Mouse (Mus musculus) ovary, adult 2 months (tissue): ENCODE data around the gene Olfr1106. TPM values are rescaled to one million over a fixed set of nuclear protein-coding genes. Genes with fewer than 3 reads are reported as not detected.

Experiments
- polyA plus RNA-seq: library from polyadenylated mRNA; depleted of rRNA; stranded (reverse); fragments of >200 nt; gene quantifications from 2 replicates; pipeline ENCODE4 v1.2.3, GENCODE M21; 2012; rRNA removed

The Olfr1106 gene
- polyA plus RNA-seq = not detected in 2 replicates

DNA sequence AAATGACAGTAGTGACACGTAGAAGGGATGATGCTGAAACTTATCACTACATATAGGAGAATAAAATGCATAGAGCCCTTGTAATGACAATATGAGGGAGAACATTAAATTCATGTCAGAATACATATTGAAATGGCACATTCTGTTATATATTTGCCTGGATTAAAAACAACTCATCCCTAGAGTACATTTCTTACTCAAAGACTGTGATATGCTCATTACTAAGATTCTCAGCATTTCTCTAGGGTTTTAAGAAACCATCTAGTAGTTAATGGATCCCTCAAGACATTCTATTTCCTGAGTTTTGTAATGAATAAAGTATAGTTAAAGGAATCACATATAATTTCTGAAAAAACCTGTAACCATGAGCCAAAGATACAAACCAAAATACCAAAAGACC lies at the start of gene Olfr1106:
Gene Olfr1106, minus strand, starts transcription at position 101 of the 400 bp plus-strand sequence.

DNA sequence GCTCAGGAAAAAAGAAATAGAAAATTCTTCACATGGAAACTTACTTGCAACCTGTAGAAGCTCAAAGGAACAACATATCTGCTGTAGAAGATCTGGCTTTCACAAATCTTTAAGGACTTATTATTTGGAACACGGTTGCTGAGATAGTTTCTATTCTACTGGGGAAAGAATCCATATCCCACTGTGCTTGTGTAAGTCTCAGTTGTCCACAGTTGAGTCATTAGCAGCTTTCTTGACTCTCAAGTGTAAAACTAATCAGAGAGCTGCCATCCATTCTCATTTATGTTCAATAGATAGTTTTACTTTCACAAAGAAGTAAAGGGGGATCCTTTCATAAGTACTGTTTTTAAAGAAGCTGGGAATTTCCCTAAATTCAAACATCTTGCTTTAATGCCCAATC lies 43.8 kb upstream of the Olfr1106 start, which contains the start of gene Olfr1109:
Gene Olfr1109, minus strand, starts transcription at position 101 of the 400 bp plus-strand sequence.

DNA sequence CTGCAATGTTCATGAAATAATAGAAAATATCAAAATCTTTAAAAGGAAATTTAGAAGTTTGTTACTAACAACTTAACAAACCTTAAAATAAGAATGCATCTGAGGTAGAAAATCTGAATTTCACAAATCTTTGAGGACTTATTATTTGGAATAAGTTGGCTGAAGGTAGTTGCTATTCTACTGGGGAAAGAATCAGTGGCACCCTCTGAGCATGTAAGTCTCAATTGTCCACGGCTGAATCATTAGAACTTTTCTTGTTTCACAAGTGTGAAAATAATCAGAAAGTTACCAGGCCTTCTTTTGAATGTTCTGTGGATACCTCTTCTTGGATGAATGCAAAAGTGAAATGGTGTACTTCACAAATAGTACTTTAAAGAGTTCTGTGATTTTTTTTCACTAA lies 23.6 kb upstream of the Olfr1106 start, which contains the start of gene Olfr1107:
Gene Olfr1107, minus strand, starts transcription at position 101 of the 400 bp plus-strand sequence.

DNA sequence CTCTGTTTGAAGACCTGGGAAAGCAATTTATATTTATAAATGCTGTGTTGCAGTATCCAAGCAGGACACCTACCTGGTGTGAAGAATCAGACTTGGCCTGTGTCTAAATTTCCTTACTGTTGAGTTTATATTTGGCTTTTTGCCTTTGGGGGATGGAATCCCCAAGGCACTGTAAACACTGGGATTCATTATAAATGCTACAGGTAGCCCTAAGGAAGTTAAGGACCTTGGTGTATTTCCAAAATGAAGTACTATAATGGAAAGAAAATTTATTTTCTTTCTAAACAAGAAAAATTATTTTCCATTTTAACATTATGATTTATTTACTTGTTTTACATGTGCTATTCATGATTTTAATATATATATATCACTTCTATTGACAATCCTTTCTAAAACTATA lies 15.6 kb downstream of the Olfr1106 start, which contains the start of gene Olfr1105:
Gene Olfr1105, minus strand, starts transcription at position 101 of the 400 bp plus-strand sequence.

DNA sequence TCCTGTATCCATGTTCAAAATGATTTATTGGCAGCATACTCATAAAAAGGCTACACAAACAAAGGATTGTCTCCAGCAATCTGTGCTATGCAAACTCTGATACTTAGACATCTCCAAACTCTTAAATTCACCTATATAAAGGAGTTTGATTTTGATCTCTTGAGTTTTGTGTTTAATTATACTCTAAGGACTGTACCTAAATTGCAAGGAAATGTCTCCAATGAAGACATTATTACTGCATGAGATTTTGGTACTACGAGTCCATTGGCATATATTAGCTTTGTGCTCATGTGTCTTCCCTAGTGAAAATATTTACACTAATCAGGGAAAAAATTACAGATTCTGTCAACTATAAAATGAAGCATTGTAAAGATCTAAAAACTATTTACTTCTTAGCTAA lies 25.1 kb downstream of the Olfr1106 start, which contains the start of gene Olfr1104:
Gene Olfr1104, minus strand, starts transcription at position 101 of the 400 bp plus-strand sequence.

DNA sequence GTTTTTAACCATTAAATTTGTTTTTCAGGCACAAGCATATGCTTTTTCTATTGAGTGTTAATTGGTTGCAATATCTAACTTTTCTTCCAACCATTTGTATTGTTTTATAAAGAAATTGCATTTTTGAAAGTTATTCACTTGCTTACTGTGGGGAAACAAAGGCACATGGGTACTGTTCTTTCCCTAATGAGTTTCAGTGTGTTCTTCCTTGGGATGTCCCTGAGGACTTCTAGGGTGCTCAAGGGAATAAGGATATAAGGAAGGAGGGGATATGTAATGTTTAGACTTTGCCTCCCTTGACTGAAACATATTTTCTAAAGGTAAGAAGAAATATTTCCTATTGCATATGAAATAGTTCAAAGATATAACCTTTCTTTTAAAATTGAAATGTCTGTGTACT lies 54.0 kb downstream of the Olfr1106 start, which contains the start of gene Olfr1102:
Gene Olfr1102, plus strand, starts transcription at position 301 of the 400 bp plus-strand sequence.

Other genes starting within 250 kb of the Olfr1106 start
- not detected in 2 replicates for gene Olfr141, start 242.3 kb downstream of the Olfr1106 start, polyA plus RNA-seq
- gene Olfr1094, start 227.6 kb downstream of the Olfr1106 start, polyA plus RNA-seq = not detected in 2 replicates
- not detected in 2 replicates for gene Olfr1095, start 200.6 kb downstream of the Olfr1106 start, polyA plus RNA-seq
- gene Gm13723, start 177.5 kb downstream of the Olfr1106 start, polyA plus RNA-seq = not detected in 2 replicates
- not detected in 2 replicates for gene Olfr1097, start 160.1 kb downstream of the Olfr1106 start, polyA plus RNA-seq
- not detected in 2 replicates for gene Olfr1098, start 127.7 kb downstream of the Olfr1106 start, polyA plus RNA-seq
- gene Olfr1099, start 91.6 kb downstream of the Olfr1106 start, polyA plus RNA-seq = not detected in 2 replicates
- not detected in 2 replicates for gene Olfr1100, start 72.3 kb downstream of the Olfr1106 start, polyA plus RNA-seq
- not detected in 2 replicates for gene Olfr1101, start 61.1 kb downstream of the Olfr1106 start, polyA plus RNA-seq
- gene Olfr1102, start 53.9 kb downstream of the Olfr1106 start, polyA plus RNA-seq = not detected in 2 replicates
- not detected in 2 replicates for gene Olfr1104, start 25.2 kb downstream of the Olfr1106 start, polyA plus RNA-seq
- not detected in 2 replicates for gene Olfr1105, start 15.7 kb downstream of the Olfr1106 start, polyA plus RNA-seq
- not detected in 2 replicates for gene Olfr1107, start 23.5 kb upstream of the Olfr1106 start, polyA plus RNA-seq
- not detected in 2 replicates for gene Olfr1109, start 43.7 kb upstream of the Olfr1106 start, polyA plus RNA-seq
- gene Olfr259, start 62.3 kb upstream of the Olfr1106 start, polyA plus RNA-seq = not detected in 2 replicates
- not detected in 2 replicates for gene Olfr1110, start 88.0 kb upstream of the Olfr1106 start, polyA plus RNA-seq
- not detected in 2 replicates for gene Olfr1111, start 100.4 kb upstream of the Olfr1106 start, polyA plus RNA-seq
- gene Olfr1112, start 135.5 kb upstream of the Olfr1106 start, polyA plus RNA-seq = not detected in 2 replicates
- gene Olfr1113, start 156.7 kb upstream of the Olfr1106 start, polyA plus RNA-seq = not detected in 2 replicates
- gene Olfr1115, start 195.7 kb upstream of the Olfr1106 start, polyA plus RNA-seq = not detected in 2 replicates
- gene Olfr1116, start 215.3 kb upstream of the Olfr1106 start, polyA plus RNA-seq = not detected in 2 replicates